Mouse (Mus musculus) hindlimb bud, embryonic 11.5 days (tissue): ENCODE measurements around the gene Tars.

Experiments
- DNase-seq: peaks from one replicate; pipeline ENCODE4 v3.0.0-alpha.2; 2012; ENCODE audit warnings: low read depth, low spot score; ENCODE audit errors: extremely low spot score

The Tars gene

GRCm38 (mm10) chr15:11364112-11364511 is 35.4 kb downstream of the Tars start:
- no peak for DNase-seq

DNA sequence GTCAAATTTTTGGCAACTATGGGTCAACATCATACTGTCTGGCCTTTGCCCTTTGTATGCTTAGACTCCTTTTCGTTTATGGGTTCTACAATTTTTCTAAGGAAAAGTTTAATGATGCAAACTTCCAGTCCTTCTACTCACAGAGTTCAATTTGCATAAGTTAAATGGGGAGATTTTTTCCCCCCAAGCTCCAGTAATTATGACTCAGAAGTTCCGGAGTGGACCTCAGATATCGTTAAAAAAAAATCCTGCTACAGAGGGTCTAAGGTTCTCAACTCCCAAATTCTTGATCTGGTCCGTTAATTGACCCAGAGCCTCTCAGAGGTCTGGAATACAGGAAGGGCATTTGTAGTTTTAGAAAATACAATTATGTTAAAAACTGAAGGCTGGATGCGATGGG is 37.6 kb downstream of the Tars start:
- no peak for DNase-seq

DNA sequence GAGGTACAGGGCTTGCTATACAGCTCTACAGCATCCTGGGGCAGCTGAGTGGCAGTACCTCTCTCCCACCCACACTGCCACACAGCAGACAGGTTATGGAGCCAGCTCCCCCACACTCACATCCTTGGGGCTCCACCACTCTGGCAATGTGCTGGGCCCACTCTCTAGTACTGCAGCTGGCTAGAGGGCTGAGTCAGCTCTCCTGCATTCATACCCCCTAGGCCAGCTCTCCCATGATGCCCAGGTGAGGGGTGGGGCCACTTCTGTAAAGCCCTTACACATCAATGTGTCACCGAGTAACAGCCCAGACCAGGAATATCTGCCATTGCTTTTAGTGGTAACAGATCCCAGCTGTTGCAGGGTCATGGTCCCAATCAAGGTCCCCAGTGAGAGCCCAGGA is 38.6 kb downstream of the Tars start:
- DNase-seq, result no peak

DNA sequence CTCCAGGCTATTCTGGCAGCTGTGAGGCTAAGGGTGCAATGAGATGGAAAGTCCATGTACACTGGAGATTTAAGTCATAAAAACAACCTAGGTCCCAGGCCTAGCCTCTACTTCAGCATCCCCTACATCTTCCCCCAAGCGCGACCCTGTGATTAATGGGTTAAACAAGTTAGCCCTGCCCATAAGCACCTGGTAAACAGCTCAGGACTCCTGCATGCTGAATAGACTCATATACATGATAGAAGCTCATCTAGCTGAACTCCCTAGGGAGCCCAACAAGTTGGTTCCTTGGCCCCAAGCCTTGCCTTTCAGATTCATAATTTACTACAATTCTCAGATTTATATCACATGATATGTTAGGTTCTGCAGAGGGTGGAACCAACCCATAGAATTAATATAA is 42.0 kb downstream of the Tars start:
- no peak for DNase-seq

GRCm38 (mm10) chr15:11355865-11356264 is 43.6 kb downstream of the Tars start:
- no peak for DNase-seq

GRCm38 (mm10) chr15:11339467-11340180 is 59.8 kb downstream of the Tars start:
- DNase-seq, result no peak
